Mouse (Mus musculus): ENCODE data around the gene Tiam2.

- TF ChIP-seq CTCF (conservative IDR thresholded peaks at IDR 0.05; ENCODE audit: insufficient read depth, insufficient read length, low read depth, low read length), result no peak
- TF ChIP-seq POLR2A (IDR thresholded peaks at IDR 0.05; ENCODE audit: low read depth, low read length), result no peak
These were observed 190.0 kb downstream of the Tiam2 start for GRCm38 (mm10) chr17:3516406-3516805.

All from kidney, adult 2 months (tissue).